Mouse (Mus musculus) stomach, postnatal 0 days (tissue): ENCODE data around the gene Emc8. TPM values are rescaled to one million over a fixed set of nuclear protein-coding genes. Genes with fewer than 3 reads are reported as not detected.
A peak's percentile ranks its signal among the peaks of the same experiment; 100 is the strongest.
"Not testable (repeated sequence)": the region's sequence is repeated elsewhere in the genome, so short reads cannot be mapped to it uniquely, and the experiment has no call there.

Experiments
- ATAC-seq: fragments of 200-750 bp; cut with Nextera tagmentation; 2 replicates; pipeline ENCODE4 v1.8.0; 2017; ENCODE audit not compliant: low FRiP score, low TSS enrichment
- DNase-seq: peaks from one replicate; pipeline ENCODE4 v3.0.0-alpha.2; 2016; ENCODE audit warnings: low spot score
- H3K27ac ChIP-seq: fragments of 300-500 bp; sonication (generic); replicated peaks from 2 replicates; pipeline ENCODE4 v1.5.1; 2014; ENCODE audit warnings: mild to moderate bottlenecking, control low read depth
- H3K27me3 ChIP-seq: fragments of 300-500 bp; sonication (generic); 2 replicates; pipeline ENCODE4 v1.6.1; 2014; ENCODE audit warnings: low read length; ENCODE audit not compliant: control insufficient read depth, insufficient read depth
- H3K36me3 ChIP-seq: fragments of 300-500 bp; sonication (generic); 2 replicates; pipeline ENCODE4 v1.6.1; 2014; ENCODE audit warnings: low read length, mixed read lengths; ENCODE audit not compliant: control insufficient read depth, insufficient read depth
- H3K4me1 ChIP-seq: fragments of 300-500 bp; sonication (generic); replicated peaks from 2 replicates; pipeline ENCODE4 v1.6.1; 2014; ENCODE audit warnings: antibody characterized with exemption; ENCODE audit not compliant: control insufficient read depth, insufficient read depth
- H3K4me2 ChIP-seq: fragments of 300-500 bp; sonication (generic); replicated peaks from 2 replicates; pipeline ENCODE4 v1.6.1; 2014; ENCODE audit warnings: low read depth, mild to moderate bottlenecking, control low read depth, moderate library complexity
- H3K4me3 ChIP-seq: fragments of 300-500 bp; sonication (generic); 2 replicates; pipeline ENCODE4 v1.5.1; 2014; ENCODE audit warnings: low read depth, low read length, control low read depth
- H3K9ac ChIP-seq: fragments of 300-500 bp; sonication (generic); 2 replicates; pipeline ENCODE4 v1.6.1; 2014; ENCODE audit warnings: mild to moderate bottlenecking, low read length, control low read depth, mixed read lengths
- H3K9me3 ChIP-seq: fragments of 300-500 bp; sonication (generic); 2 replicates; pipeline ENCODE4 v1.6.1; 2016; ENCODE audit warnings: low read length; ENCODE audit not compliant: control insufficient read depth
- CTCF ChIP-seq: IDR thresholded peaks from 2 replicates; pipeline ENCODE4 v1.5.1; 2016; ENCODE audit warnings: antibody characterized with exemption, low read depth, mild to moderate bottlenecking, moderate library complexity
- EP300 ChIP-seq: optimal IDR thresholded peaks from 2 replicates; pipeline ENCODE3; 2016; ENCODE audit warnings: antibody characterized with exemption
- WGBS: fragments of 180-500 bp; shearing (Covaris S2); extraction: QIAGEN DNeasy Blood & Tissue Kit; methylation state at CpG from one replicate; pipeline ENCODE4 v1.1.7; 2014; 5-methylcytosine and 5-hydroxymethylcytosine counted together
- polyA plus RNA-seq: library from polyadenylated mRNA; unstranded; fragments of >200 nt; fragmentation: Nextera tagmentation; extraction: Ambion mirVana; gene quantifications from 2 replicates; pipeline ENCODE4 v1.2.1, GENCODE M21; 2015

Emc8 gene
- polyA plus RNA-seq, 1 experiment from 2014 or later, result 162 TPM

DNA sequence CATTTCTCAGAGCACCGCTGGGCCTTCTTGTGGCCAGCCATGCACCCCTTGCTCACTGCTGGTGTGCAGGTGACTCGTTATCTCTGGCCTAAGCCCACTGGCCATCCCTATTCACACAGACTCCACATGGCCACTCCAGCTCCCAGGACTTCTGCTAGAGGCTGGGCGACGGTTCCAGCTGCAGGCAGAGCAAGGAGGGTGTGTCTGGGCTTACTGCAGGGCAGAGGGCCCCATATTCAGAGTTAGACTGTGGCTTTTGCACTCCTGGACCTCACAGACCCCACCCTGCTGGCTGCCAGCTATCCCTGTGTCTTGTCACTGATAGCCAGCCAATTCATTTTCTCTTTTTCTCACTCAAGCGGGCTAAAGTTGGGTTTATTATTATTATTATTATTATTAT lies 15.7 kb upstream of the Emc8 start:
- DNase-seq, result no peak
- H3K4me2 ChIP-seq, result no peak overlapping the region
- 71% methylated on average over 5 of the region's 5 CpGs for WGBS

DNA sequence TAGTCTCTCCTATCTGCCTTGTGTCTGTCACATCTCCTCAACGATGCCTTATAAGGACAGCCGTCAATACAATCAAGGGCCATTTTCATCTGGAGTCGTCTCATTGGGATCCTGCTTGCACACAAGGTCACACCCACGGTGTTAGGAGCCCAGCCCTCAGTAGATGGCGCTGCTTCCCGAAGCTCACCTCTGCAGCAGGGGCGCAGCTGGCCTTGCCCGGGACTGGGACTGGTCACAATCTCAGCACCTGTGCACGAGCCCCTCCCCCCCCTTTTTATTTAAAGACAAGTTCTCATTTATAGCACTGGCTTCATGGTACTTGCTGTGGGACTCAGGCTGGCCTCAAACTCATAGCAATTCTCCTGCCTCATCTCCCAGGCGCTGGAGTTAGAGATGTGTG lies 15.2 kb upstream of the Emc8 start:
- H3K36me3 ChIP-seq, result no peaks in the 10 kb centered on the region
- H3K27ac ChIP-seq, result no peak overlapping the region
- peaks cover 9% of the 10 kb centered on the region for H3K4me1 ChIP-seq
- ATAC-seq, result peak; percentile 66; the same call in 1 of the 2 replicates
- 18% methylated on average over 10 of the region's 10 CpGs for WGBS
- no peak overlapping the region for H3K4me2 ChIP-seq
- DNase-seq, result peak; percentile 89
- peak; percentile 88 for TF ChIP-seq CTCF
- TF ChIP-seq EP300, result no peak
- no peaks in the 10 kb centered on the region for H3K9me3 ChIP-seq
- H3K4me3 ChIP-seq, result no peak overlapping the region
- H3K27me3 ChIP-seq, result no peaks in the 10 kb centered on the region
- H3K9ac ChIP-seq, result no peak overlapping the region

More for the DNA sequence above, 15.7 kb upstream of the Emc8 start:
- Histone ChIP-seq H3K27me3 (no peaks in the 10 kb centered on the region), H3K4me1 (peaks cover 9% of the 10 kb centered on the region), H3K9me3 (no peaks in the 10 kb centered on the region), H3K4me3 (no peak overlapping the region), H3K27ac (no peak overlapping the region), H3K9ac (no peak overlapping the region), H3K36me3 (no peaks in the 10 kb centered on the region)
- TF ChIP-seq EP300, result no peak
- no peak for TF ChIP-seq CTCF
- no peak for ATAC-seq

DNA sequence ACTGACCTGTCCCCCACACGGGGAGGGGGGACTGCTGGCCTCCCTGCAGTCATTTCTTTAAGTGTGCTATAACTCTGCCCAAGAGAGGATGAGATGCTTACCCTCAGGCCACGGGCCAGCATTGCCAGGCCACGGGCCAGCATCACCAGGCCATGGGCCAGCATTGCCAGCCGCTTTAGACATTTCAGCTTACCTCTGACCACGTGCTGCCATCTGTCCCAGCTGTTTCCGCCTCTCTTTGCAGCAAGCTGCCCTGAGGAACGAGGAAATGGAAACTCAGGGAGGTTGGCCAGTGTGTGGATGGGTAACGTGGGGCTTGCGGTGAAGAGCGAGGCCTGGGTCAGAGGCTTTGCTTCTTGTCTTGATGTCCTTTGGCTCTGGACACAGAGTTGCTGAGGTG lies 12.7 kb upstream of the Emc8 start:
- no peak overlapping the region for H3K4me3 ChIP-seq
- H3K27me3 ChIP-seq, result no peaks in the 10 kb centered on the region
- peaks cover 9% of the 10 kb centered on the region for H3K4me1 ChIP-seq
- no peaks in the 10 kb centered on the region for H3K9me3 ChIP-seq
- no peak for TF ChIP-seq CTCF
- no peak for TF ChIP-seq EP300
- no peak overlapping the region for H3K27ac ChIP-seq
- WGBS, result 80% methylated on average over 10 of the region's 10 CpGs
- ATAC-seq (no peak), DNase-seq (no peak)
- no peaks in the 10 kb centered on the region for H3K36me3 ChIP-seq
- no peak overlapping the region for H3K9ac ChIP-seq
- no peak overlapping the region for H3K4me2 ChIP-seq

DNA sequence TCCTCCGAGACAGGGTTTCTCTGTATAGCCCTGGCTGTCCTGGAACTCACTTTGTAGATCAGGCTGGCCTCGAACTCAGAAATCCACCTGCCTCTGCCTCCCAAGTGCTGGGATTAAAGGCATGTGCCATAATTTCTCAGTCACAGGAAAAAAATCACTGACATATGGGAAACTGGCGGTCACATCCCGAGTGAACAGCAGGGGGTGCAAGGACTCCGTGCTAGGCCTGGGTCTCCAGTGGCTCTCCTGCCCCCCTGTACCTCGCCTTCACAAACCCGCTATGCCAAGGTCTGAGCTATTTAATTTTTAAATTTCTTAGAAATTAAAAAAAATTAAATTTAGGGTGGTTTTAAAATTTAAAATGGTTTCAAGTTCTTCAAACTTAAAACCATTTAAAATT lies 12.0 kb upstream of the Emc8 start:
- peak; percentile 70 for DNase-seq
- 47% methylated on average over 7 of the region's 7 CpGs for WGBS

DNA sequence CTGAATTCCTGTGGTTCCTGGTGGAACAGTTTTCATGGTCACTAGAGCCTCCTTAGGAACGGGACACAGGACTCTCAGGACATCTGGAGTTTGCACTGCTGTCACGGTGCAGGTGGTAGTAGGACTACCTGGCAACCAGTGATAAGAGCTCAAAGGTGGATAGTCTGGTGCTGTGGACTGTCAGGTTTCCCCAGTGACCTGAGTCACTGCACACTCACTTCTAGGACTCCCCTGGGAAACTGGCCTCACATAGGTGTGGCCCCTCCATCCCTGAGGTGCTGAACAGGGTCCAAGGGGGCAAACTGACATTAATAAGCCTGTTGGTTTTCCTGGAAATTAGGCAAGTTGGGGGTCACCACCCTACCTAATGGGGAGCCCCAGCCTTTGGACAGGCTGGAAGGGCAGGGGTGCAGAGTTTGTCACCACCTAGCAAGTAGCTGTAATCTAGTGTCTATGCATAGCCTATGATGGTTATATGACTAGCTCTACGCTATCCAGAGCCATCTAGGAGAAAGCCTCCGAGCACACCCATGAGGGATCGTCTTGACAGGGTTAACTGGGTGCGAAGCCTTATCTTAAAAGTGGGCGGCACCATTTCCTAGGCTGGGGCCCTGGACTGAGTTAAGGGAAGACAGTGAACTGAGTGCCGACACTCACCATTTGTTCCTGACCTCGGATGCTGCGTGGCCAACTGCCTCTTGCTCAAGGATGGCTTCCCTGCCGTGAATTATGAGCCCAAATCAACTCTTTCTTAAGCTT lies 11.4 kb upstream of the Emc8 start:
- ATAC-seq (peak; percentile 44; the same call in 1 of the 2 replicates), DNase-seq (no peak)
- peaks cover 3% of the 10 kb centered on the region for H3K4me1 ChIP-seq
- no peak overlapping the region for H3K4me2 ChIP-seq
- WGBS, result 38% methylated on average over 11 of the region's 11 CpGs
- no peaks in the 10 kb centered on the region for H3K9me3 ChIP-seq
- TF ChIP-seq CTCF (no peak), EP300 (no peak)
- no peaks in the 10 kb centered on the region for H3K36me3 ChIP-seq
- no peak overlapping the region for H3K4me3 ChIP-seq
- H3K27me3 ChIP-seq, result no peaks in the 10 kb centered on the region
- H3K9ac ChIP-seq, result no peak overlapping the region
- no peak overlapping the region for H3K27ac ChIP-seq

More for the DNA sequence above, 12.0 kb upstream of the Emc8 start:
- not testable (repeated sequence) for H3K4me1 ChIP-seq, H3K4me2 ChIP-seq, H3K27me3 ChIP-seq, H3K9ac ChIP-seq, H3K27ac ChIP-seq, H3K4me3 ChIP-seq, H3K9me3 ChIP-seq, H3K36me3 ChIP-seq, ATAC-seq
- TF ChIP-seq CTCF, result peak; percentile 81

DNA sequence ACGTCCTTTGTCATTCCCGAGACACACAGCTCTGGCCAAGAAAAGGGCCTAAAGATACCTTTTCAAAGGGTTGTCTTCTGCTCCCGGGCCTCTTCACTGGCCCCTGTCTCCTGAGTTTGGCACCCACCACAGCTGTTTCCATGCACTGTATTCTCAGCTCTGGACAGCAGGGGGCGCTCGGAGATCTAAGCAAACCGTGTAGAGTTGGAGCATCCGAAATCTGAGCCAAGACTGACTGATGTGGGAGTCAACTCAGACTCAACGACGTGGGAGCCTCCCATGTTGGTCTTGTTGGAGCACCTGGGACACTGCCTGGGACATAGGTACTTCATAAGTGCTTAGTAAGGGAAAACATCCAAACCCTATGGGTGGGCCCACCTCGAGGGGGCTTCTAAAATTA lies 10.1 kb upstream of the Emc8 start:
- ATAC-seq (peak; percentile 50), DNase-seq (peak; percentile 84)
- WGBS, result 13% methylated on average over 10 of the region's 10 CpGs

More for the DNA sequence above, 10.1 kb upstream of the Emc8 start:
- Histone ChIP-seq H3K27ac (no peak overlapping the region), H3K4me1 (no peaks in the 10 kb centered on the region; the same call in 1 of the 2 replicates), H3K27me3 (no peaks in the 10 kb centered on the region), H3K4me3 (no peak overlapping the region), H3K4me2 (no peak overlapping the region), H3K9ac (no peak overlapping the region), H3K9me3 (no peaks in the 10 kb centered on the region), H3K36me3 (0 out of 2 replicates have a peak, but pooled peaks cover 1% of the 10 kb centered on the region)
- TF ChIP-seq CTCF (peak; percentile 98), EP300 (no peak)
